Mouse (Mus musculus): Measurements from ENCODE around the gene Otud3.
"Not testable (repeated sequence)": the region's sequence is repeated elsewhere in the genome, so short reads cannot be mapped to it uniquely, and the experiment has no call there.

Gene Otud3

GRCm38 (mm10) chr4:138913797-138914196, at the start of gene Otud3:
Otud3 (minus strand) TSS chr4:138913945.
- DNase-seq = peak; percentile 94

- no peak for DNase-seq
Measured at GRCm38 (mm10) chr4:138962719-138963118, 49.0 kb upstream of the Otud3 start.

GRCm38 (mm10) chr4:138959926-138960325, 46.2 kb upstream of the Otud3 start:
- no peak for DNase-seq

GRCm38 (mm10) chr4:138959120-138959519, 45.4 kb upstream of the Otud3 start:
- no peak for DNase-seq

GRCm38 (mm10) chr4:138958612-138959011, 44.9 kb upstream of the Otud3 start:
- no peak for DNase-seq

- no peak for DNase-seq
Measured at GRCm38 (mm10) chr4:138948257-138948656, 34.5 kb upstream of the Otud3 start.

- DNase-seq = peak; percentile 84
Measured at GRCm38 (mm10) chr4:138943730-138944129, 30.0 kb upstream of the Otud3 start.

- no peak for DNase-seq
Measured at GRCm38 (mm10) chr4:138941966-138942365, 28.2 kb upstream of the Otud3 start.

GRCm38 (mm10) chr4:138941401-138941800, 27.7 kb upstream of the Otud3 start:
- peak; percentile 37 for DNase-seq

- DNase-seq = no peak
Measured at GRCm38 (mm10) chr4:138939481-138939880, 25.7 kb upstream of the Otud3 start.

- no peak for DNase-seq
Measured at GRCm38 (mm10) chr4:138938495-138939269, 24.9 kb upstream of the Otud3 start.

GRCm38 (mm10) chr4:138934456-138935145, 20.9 kb upstream of the Otud3 start:
- no peak for DNase-seq

- DNase-seq = no peak
Measured at GRCm38 (mm10) chr4:138933862-138934261, 20.1 kb upstream of the Otud3 start.

- DNase-seq = no peak
Measured at GRCm38 (mm10) chr4:138925561-138925960, 11.8 kb upstream of the Otud3 start.

- DNase-seq = peak; percentile 91
Measured at GRCm38 (mm10) chr4:138922131-138922459, 8.3 kb upstream of the Otud3 start.

GRCm38 (mm10) chr4:138921254-138922130, 7.7 kb upstream of the Otud3 start:
- no peak for DNase-seq

- no peak for DNase-seq
Measured at GRCm38 (mm10) chr4:138917282-138917681, 3.5 kb upstream of the Otud3 start.

GRCm38 (mm10) chr4:138913141-138913787, 481 bp downstream of the Otud3 start:
- peak; percentile 26 for DNase-seq

GRCm38 (mm10) chr4:138905624-138906337, 8.0 kb downstream of the Otud3 start:
- DNase-seq = no peak

- DNase-seq = no peak
Measured at GRCm38 (mm10) chr4:138899361-138899760, 14.4 kb downstream of the Otud3 start.

GRCm38 (mm10) chr4:138893789-138894188, 20.0 kb downstream of the Otud3 start:
- DNase-seq = not testable (repeated sequence)

GRCm38 (mm10) chr4:138892655-138893054, 21.1 kb downstream of the Otud3 start:
- no peak for DNase-seq

Data from embryo, embryonic 11 days (tissue).